Mouse (Mus musculus) intestine, embryonic 14.5 days (tissue): ENCODE measurements around the gene Ano5. TPM values are rescaled to one million over a fixed set of nuclear protein-coding genes. Genes with fewer than 3 reads are reported as not detected.

ENCODE experiments used
- ATAC-seq: fragments of 200-750 bp; cut with Nextera tagmentation; replicated peaks from 2 replicates; pipeline ENCODE4 v1.8.0; 2017; ENCODE audit warnings: low read depth, moderate number of reproducible peaks, moderate TSS enrichment, moderate library complexity; ENCODE audit not compliant: low FRiP score, low TSS enrichment
- DNase-seq: peaks from one replicate; pipeline ENCODE4 v3.0.0-alpha.2; 2018; ENCODE audit warnings: low spot score
- H3K27ac ChIP-seq: fragments of 300-500 bp; sonication (generic); 2 replicates; pipeline ENCODE4 v1.5.1; 2014; ENCODE audit warnings: low read depth, mild to moderate bottlenecking, control low read depth
- H3K27me3 ChIP-seq: fragments of 300-500 bp; sonication (generic); replicated peaks from 2 replicates; pipeline ENCODE4 v1.6.1; 2014; ENCODE audit warnings: low read length, control low read depth; ENCODE audit not compliant: control insufficient read depth, insufficient read depth
- H3K36me3 ChIP-seq: fragments of 300-500 bp; sonication (generic); 2 replicates; pipeline ENCODE4 v1.6.1; 2014; ENCODE audit warnings: low read length, control low read depth; ENCODE audit not compliant: control insufficient read depth, insufficient read depth
- H3K4me1 ChIP-seq: fragments of 300-500 bp; sonication (generic); replicated peaks from 2 replicates; pipeline ENCODE4 v1.6.1; 2014; ENCODE audit warnings: low read length, control low read depth, mixed read lengths; ENCODE audit not compliant: control insufficient read depth, insufficient read depth
- H3K4me2 ChIP-seq: fragments of 300-500 bp; sonication (generic); 2 replicates; pipeline ENCODE4 v1.6.1; 2014; ENCODE audit warnings: low read length
- H3K4me3 ChIP-seq: fragments of 300-500 bp; sonication (generic); 2 replicates; pipeline ENCODE4 v1.5.1; 2014; ENCODE audit warnings: low read depth, low read length, control low read depth, mixed read lengths
- H3K9ac ChIP-seq: fragments of 300-500 bp; sonication (generic); 2 replicates; pipeline ENCODE4 v1.6.1; 2014; ENCODE audit warnings: mild to moderate bottlenecking, low read length
- H3K9me3 ChIP-seq: fragments of 300-500 bp; sonication (generic); 2 replicates; pipeline ENCODE4 v1.6.1; 2016; ENCODE audit warnings: low read length, control low read depth; ENCODE audit not compliant: control insufficient read depth
- WGBS: fragments of 180-500 bp; shearing (Covaris S2); extraction: QIAGEN DNeasy Blood & Tissue Kit; methylation state at CpG from one replicate; pipeline ENCODE4 v1.1.7; 2014; 5-methylcytosine and 5-hydroxymethylcytosine counted together
- polyA plus RNA-seq: library from polyadenylated mRNA; unstranded; fragments of >200 nt; fragmentation: Nextera tagmentation; extraction: Ambion mirVana; gene quantifications from 2 replicates; pipeline ENCODE4 v1.2.1, GENCODE M21; 2014

Gene Ano5
- polyA plus RNA-seq, 1 experiment from 2014 or later = 0.24 TPM

DNA sequence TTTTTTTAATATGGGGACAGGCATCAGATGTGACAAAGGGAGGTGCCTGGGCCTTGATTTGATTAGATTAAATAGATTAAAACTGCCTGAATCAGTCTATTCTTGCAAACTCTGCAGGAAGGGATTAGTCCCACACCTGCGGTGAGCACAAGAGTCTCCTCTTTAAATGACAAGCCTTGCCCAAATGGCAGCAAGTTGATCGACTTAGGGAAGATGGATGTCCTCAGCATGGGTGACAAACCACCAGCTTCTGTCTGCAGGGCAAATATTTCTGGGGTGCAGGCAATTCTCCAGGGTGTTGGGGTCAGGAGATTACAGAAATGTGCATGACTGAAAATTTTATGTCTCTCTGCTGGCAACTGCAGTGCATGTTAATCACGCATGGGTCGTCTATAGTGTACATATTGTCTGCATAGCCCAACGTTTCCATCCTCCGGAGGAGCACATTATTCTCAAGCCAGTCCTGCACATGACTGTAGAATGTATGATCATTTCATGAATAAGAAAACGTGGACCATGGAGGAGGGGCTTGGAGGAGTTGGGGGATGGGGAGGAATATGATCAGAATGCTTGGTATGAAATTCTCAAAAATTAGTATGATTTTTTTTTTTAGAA, 122.5 kb downstream of the Ano5 start:
- Histone ChIP-seq H3K27ac (no peak overlapping the region), H3K9me3 (no peaks in the 10 kb centered on the region), H3K4me3 (no peak overlapping the region), H3K27me3 (peaks cover 31% of the 10 kb centered on the region), H3K4me1 (no peaks in the 10 kb centered on the region), H3K4me2 (no peak overlapping the region), H3K9ac (no peak overlapping the region), H3K36me3 (no peaks in the 10 kb centered on the region)
- ATAC-seq = no peak
- 10% methylated on average over 7 of the region's 7 CpGs for WGBS
- DNase-seq = no peak

Other genes starting within 250 kb of the Ano5 start
- gene Slc17a6, start 111.0 kb downstream of the Ano5 start, polyA plus RNA-seq = 0.31 TPM in 1 of 2 replicates, not detected in the other